Mouse (Mus musculus) brain, embryonic 14.5 days (tissue): ENCODE measurements around the gene Gfi1.

Source experiments
- CTCF ChIP-seq: fragments of 200-500 bp; IDR thresholded peaks from 2 replicates; pipeline ENCODE4 v1.5.1; 2012; ENCODE audit warnings: inconsistent platforms, mild to moderate bottlenecking, moderate library complexity, borderline replicate concordance; ENCODE audit not compliant: insufficient read depth, insufficient read length; ENCODE audit errors: extremely low read depth
- POLR2A ChIP-seq: fragments of 200-500 bp; IDR thresholded peaks from 2 replicates; pipeline ENCODE4 v1.6.1; 2012; ENCODE audit warnings: mild to moderate bottlenecking, inconsistent platforms, borderline replicate concordance; ENCODE audit not compliant: poor library complexity, insufficient read depth, insufficient read length, severe bottlenecking; ENCODE audit errors: extremely low read depth

DNA sequence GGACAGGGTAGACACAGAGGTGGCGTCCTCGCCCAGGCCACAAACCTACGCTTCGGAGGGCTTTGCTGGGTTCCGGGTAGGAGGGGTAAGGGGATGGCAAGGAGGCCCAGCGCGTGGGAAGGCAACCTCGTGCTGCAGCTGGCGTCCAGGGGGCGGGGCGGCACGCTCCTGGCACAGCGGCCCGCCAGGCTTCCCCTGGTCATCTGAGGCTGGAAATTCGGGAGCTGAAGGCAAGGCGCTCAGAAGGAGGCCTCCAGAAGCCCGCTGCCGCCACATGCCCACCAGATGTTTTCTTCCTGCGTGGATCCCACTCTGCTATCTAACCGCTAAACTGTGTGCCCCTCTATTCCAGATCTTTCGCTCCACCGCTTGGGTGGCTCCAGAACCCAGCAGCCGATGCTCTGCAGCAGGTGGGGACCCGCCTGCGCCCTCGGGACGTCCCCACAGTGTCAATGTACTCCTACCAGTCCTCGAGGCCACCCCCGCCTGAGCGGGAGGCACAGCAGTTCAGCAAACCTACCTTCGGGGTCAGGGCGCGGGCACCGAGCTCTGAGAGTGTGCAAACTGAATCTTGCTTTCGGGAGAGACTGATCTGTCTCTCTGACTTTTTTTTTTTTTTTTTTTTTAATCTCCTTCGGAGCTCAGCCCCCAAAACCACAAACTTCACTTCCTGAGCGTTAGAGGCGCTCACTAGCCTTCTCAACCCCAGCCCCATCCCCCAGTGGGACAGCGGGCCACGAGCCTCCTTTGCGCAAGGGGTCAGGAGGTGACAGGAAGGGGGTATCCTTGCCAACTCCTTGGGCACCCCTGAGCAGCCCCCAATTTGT is at the start of gene Gfi1:
- TF ChIP-seq POLR2A (no peak), CTCF (no peak)
